Mouse (Mus musculus): ENCODE results near the gene Mob3a.

Mob3a gene

GRCm38 (mm10) chr10:80701721-80702535 lies at the start of gene Mob3a, which contains the start of gene Izumo4:
TSS of gene Mob3a (minus strand) at chr10:80701977.
TSS of gene Izumo4 (plus strand) at chr10:80702184.
- DNase-seq (ENCODE audit: low spot score in 2 of 2): peak; percentile 98 to 99

- DNase-seq (ENCODE audit: low spot score in 2 of 2): peak; percentile 77 to 83
Observed at GRCm38 (mm10) chr10:80751188-80751832, 49.5 kb upstream of the Mob3a start.

- no peak for DNase-seq (ENCODE audit: low spot score in 2 of 2)
Observed at GRCm38 (mm10) chr10:80748609-80749008, 46.8 kb upstream of the Mob3a start.

- DNase-seq (ENCODE audit: low spot score in 2 of 2): peak; percentile 74 to 83
Observed at GRCm38 (mm10) chr10:80747410-80747809, 45.6 kb upstream of the Mob3a start.

- DNase-seq (ENCODE audit: low spot score in 2 of 2): no peak
Observed at GRCm38 (mm10) chr10:80744262-80744661, 42.5 kb upstream of the Mob3a start.

GRCm38 (mm10) chr10:80742180-80742978 lies 40.6 kb upstream of the Mob3a start, which contains the start of gene Ap3d1:
TSS of gene Ap3d1 (minus strand) at chr10:80742264.
- DNase-seq (ENCODE audit: low spot score in 2 of 2): peak; percentile 96 to 97

- no peak for DNase-seq (ENCODE audit: low spot score in 2 of 2)
Observed at GRCm38 (mm10) chr10:80741634-80742179, 39.9 kb upstream of the Mob3a start.

- no peak for DNase-seq (ENCODE audit: low spot score in 2 of 2)
Observed at GRCm38 (mm10) chr10:80741146-80741545, 39.4 kb upstream of the Mob3a start.

GRCm38 (mm10) chr10:80738657-80739056 lies 36.9 kb upstream of the Mob3a start:
- no peak for DNase-seq (ENCODE audit: low spot score in 2 of 2)

GRCm38 (mm10) chr10:80736731-80737130 lies 35.0 kb upstream of the Mob3a start:
- DNase-seq (ENCODE audit: low spot score in 2 of 2): no peak

- no peak for DNase-seq (ENCODE audit: low spot score in 2 of 2)
Observed at GRCm38 (mm10) chr10:80732611-80733101, 30.9 kb upstream of the Mob3a start.

GRCm38 (mm10) chr10:80727369-80728127 lies 25.8 kb upstream of the Mob3a start:
- DNase-seq (ENCODE audit: low spot score in 2 of 2): no peak

- no peak for DNase-seq (ENCODE audit: low spot score in 2 of 2)
Observed at GRCm38 (mm10) chr10:80717281-80717680, 15.5 kb upstream of the Mob3a start.

GRCm38 (mm10) chr10:80710834-80711233 lies 9.1 kb upstream of the Mob3a start:
- no peak for DNase-seq (ENCODE audit: low spot score in 2 of 2)

- DNase-seq (ENCODE audit: low spot score in 2 of 2): no peak
Observed at GRCm38 (mm10) chr10:80705479-80705878, 3.7 kb upstream of the Mob3a start.

GRCm38 (mm10) chr10:80705033-80705432 lies 3.3 kb upstream of the Mob3a start:
- no peak for DNase-seq (ENCODE audit: low spot score in 2 of 2)

- no peak for DNase-seq (ENCODE audit: low spot score in 2 of 2)
Observed at GRCm38 (mm10) chr10:80704418-80704817, 2.6 kb upstream of the Mob3a start.

- no peak for DNase-seq (ENCODE audit: low spot score in 2 of 2)
Observed at GRCm38 (mm10) chr10:80703643-80704042, 1.9 kb upstream of the Mob3a start.

- peak; percentile 94 to 95 for DNase-seq (ENCODE audit: low spot score in 2 of 2)
Observed at GRCm38 (mm10) chr10:80702536-80703390, 986 bp upstream of the Mob3a start.

GRCm38 (mm10) chr10:80700732-80701131 lies 1.0 kb downstream of the Mob3a start:
- DNase-seq (ENCODE audit: low spot score in 2 of 2): no peak

Measured in right cerebral cortex, adult 2 months (tissue).